In genomic region chr15:93594296-93594887, GRCm38 (mm10) we compare ENCODE assay signal across 7 mouse cellular contexts. TPM values are rescaled to one million over a fixed set of nuclear protein-coding genes. Genes with fewer than 3 reads are reported as not detected.
DNase-seq lines count a peak whose midpoint lies in the region; ATAC-seq and TF ChIP-seq lines count a peak whose summit lies in the region.

No protein-coding gene starts in this region.

- no peak for TF ChIP-seq POLR2A in myocyte (IDR thresholded peaks at IDR 0.05; ENCODE audit: insufficient read length, low read depth)

- WGBS in lung, embryonic 15.5 days, result 7% methylated on average over 10 of the region's 10 CpGs
- 35% methylated on average over 10 of the region's 10 CpGs for WGBS in forebrain, embryonic 10.5 days
- 11% methylated on average over 10 of the region's 10 CpGs for WGBS in intestine, embryonic 15.5 days

- H3K9ac ChIP-seq in lung, embryonic 15.5 days, result peak overlapping the region; percentile 9; the same call in 1 of the 2 replicates
- peak overlapping the region; percentile 38 for H3K9ac ChIP-seq in intestine, embryonic 15.5 days

- H3K4me2 ChIP-seq in lung, embryonic 15.5 days, result peak overlapping the region; percentile 95
- peak overlapping the region; percentile 93 for H3K4me2 ChIP-seq in intestine, embryonic 15.5 days (replicated peaks)
- peak overlapping the region; percentile 79 for H3K4me2 ChIP-seq in myocyte (ENCODE audit: low read depth)

- no peak for ATAC-seq in lung, embryonic 15.5 days (ENCODE audit: borderline replicate concordance, extremely low read depth, low FRiP score, low TSS enrichment)
- no peak for ATAC-seq in intestine, embryonic 15.5 days
- ATAC-seq in inflammation-experienced regulatory T-cells, adult 6 months, result no peak

- no peak for DNase-seq in lung, postnatal 36 days
- DNase-seq in forebrain, embryonic 10.5 days (ENCODE audit: extremely low spot score, low spot score), result no peak
- no peak for DNase-seq in ovary, postnatal 14 days (ENCODE audit: low spot score)

- H3ac ChIP-seq in myocyte (ENCODE audit: control insufficient read depth, insufficient read length), result peak overlapping the region; percentile 64

- H3K27me3 ChIP-seq in lung, embryonic 15.5 days, result no peaks in the 10 kb centered on the region
- H3K27me3 ChIP-seq in forebrain, embryonic 10.5 days (ENCODE audit: poor library complexity, severe bottlenecking), result peaks cover 53% of the 10 kb centered on the region
- H3K27me3 ChIP-seq in intestine, embryonic 15.5 days (replicated peaks), result no peaks in the 10 kb centered on the region
- no peaks in the 10 kb centered on the region for H3K27me3 ChIP-seq in myocyte (ENCODE audit: control insufficient read depth, insufficient read depth, insufficient read length)

- no peaks in the 10 kb centered on the region for H3K36me3 ChIP-seq in lung, embryonic 15.5 days
- no peaks in the 10 kb centered on the region for H3K36me3 ChIP-seq in forebrain, embryonic 10.5 days (replicated peaks)
- H3K36me3 ChIP-seq in intestine, embryonic 15.5 days, result no peaks in the 10 kb centered on the region
- no peaks in the 10 kb centered on the region for H3K36me3 ChIP-seq in myocyte (ENCODE audit: control insufficient read depth, insufficient read depth)

- peak overlapping the region; percentile 45; the same call in 1 of the 2 replicates for H3K27ac ChIP-seq in lung, embryonic 15.5 days
- H3K27ac ChIP-seq in forebrain, embryonic 10.5 days, result no peak overlapping the region
- H3K27ac ChIP-seq in intestine, embryonic 15.5 days, result 0 out of 2 replicates have a peak overlapping the region, but pooled peaks have one; percentile 23

- peaks cover 50% of the 10 kb centered on the region for H3K4me1 ChIP-seq in lung, embryonic 15.5 days
- H3K4me1 ChIP-seq in forebrain, embryonic 10.5 days, result peaks cover 55% of the 10 kb centered on the region
- peaks cover 24% of the 10 kb centered on the region for H3K4me1 ChIP-seq in intestine, embryonic 15.5 days (replicated peaks)

- peak overlapping the region; percentile 71 for H3K4me3 ChIP-seq in lung, embryonic 15.5 days
- peak overlapping the region; percentile 88 for H3K4me3 ChIP-seq in forebrain, embryonic 10.5 days
- H3K4me3 ChIP-seq in intestine, embryonic 15.5 days (replicated peaks), result peak overlapping the region; percentile 98
- peak overlapping the region; percentile 49 for H3K4me3 ChIP-seq in myocyte

- no peaks in the 10 kb centered on the region for H3K9me3 ChIP-seq in lung, embryonic 15.5 days
- H3K9me3 ChIP-seq in forebrain, embryonic 10.5 days, result no peaks in the 10 kb centered on the region
- no peaks in the 10 kb centered on the region for H3K9me3 ChIP-seq in intestine, embryonic 15.5 days

- H3K79me2 ChIP-seq in myocyte (ENCODE audit: control insufficient read depth, insufficient read depth), result peaks cover 13% of the 10 kb centered on the region

TF ChIP-seq in myocyte, 11 proteins besides CTCF, POLR2A, EP300 and RAD21:
- TF ChIP-seq SRF (IDR thresholded peaks at IDR 0.05; ENCODE audit: control insufficient read depth, insufficient read length, low read depth), result no peak
- no peak for TF ChIP-seq USF1 (IDR thresholded peaks at IDR 0.05; ENCODE audit: low read depth)
- TF ChIP-seq MAX (IDR thresholded peaks at IDR 0.05; ENCODE audit: low read depth), result no peak
- peak; percentile 45 for TF ChIP-seq TCF12 (IDR thresholded peaks at IDR 0.05; ENCODE audit: insufficient read depth, poor library complexity, severe bottlenecking)
- TF ChIP-seq TCF3 (IDR thresholded peaks at IDR 0.05; ENCODE audit: insufficient read length, low read depth), result no peak
- TF ChIP-seq MYOD1 (IDR thresholded peaks at IDR 0.05; ENCODE audit: control insufficient read depth in 1 of 3, insufficient read length in 2 of 3, low read depth in 2 of 3), result peak; percentile 57 to 94 (median 88)
- TF ChIP-seq E2F4 (IDR thresholded peaks at IDR 0.05; ENCODE audit: insufficient read depth), result no peak
- no peak for TF ChIP-seq POLR2AphosphoS2 (IDR thresholded peaks at IDR 0.05; ENCODE audit: insufficient read length, low read depth)
- TF ChIP-seq MYOG (IDR thresholded peaks at IDR 0.05; ENCODE audit: control insufficient read depth in 1 of 3, insufficient read depth in 1 of 3, insufficient read length in 2 of 3, low read depth in 2 of 3), result peak in 2 of 3 experiments; percentile 71 to 80
- TF ChIP-seq REST (IDR thresholded peaks at IDR 0.05; ENCODE audit: insufficient read depth, insufficient read length), result no peak
- TF ChIP-seq CEBPB (IDR thresholded peaks at IDR 0.05; ENCODE audit: insufficient read depth, poor library complexity, severe bottlenecking), result no peak

RNA-seq across cellular contexts. Expression of gene Prickle1, which starts 1.3 kb away (rescaled TPM):
- 22.2 and 23.6 TPM in 2 replicates for polyA plus RNA-seq in lung, embryonic 15.5 days (2015; fragmentation: Nextera tagmentation; extraction: Ambion mirVana)
- polyA plus RNA-seq in forebrain, embryonic 10.5 days (2016; fragmentation: Nextera tagmentation; extraction: Ambion mirVana), result 9.2 and 9.7 TPM in 2 replicates
- polyA plus RNA-seq in intestine, embryonic 15.5 days (2015; fragmentation: Nextera tagmentation; extraction: Ambion mirVana), result 21.0 and 23.7 TPM in 2 replicates
- 8.0 TPM for polyA plus RNA-seq in myocyte (2012; fragmentation: generic; extraction: Trizol)
- polyA plus RNA-seq in inflammation-experienced regulatory T-cells, adult 6 months (2017; shearing (Covaris generic)), result 1 to 10 TPM in 1 of 3 experiments, under 1 TPM in 2; 0.45 to 1.5 (median 0.64) TPM
